Mouse (Mus musculus): ENCODE data around the gene Snrpd2.

The Snrpd2 gene

GRCm38 (mm10) chr7:19178035-19178434 is 28.5 kb downstream of the Snrpd2 start:
- DNase-seq (ENCODE audit: low spot score in 2 of 2), result no peak

- DNase-seq (ENCODE audit: low spot score in 2 of 2), result peak; percentile 58 to 79
These were observed 29.0 kb downstream of the Snrpd2 start for GRCm38 (mm10) chr7:19178443-19179092.

GRCm38 (mm10) chr7:19179173-19179572 is 29.7 kb downstream of the Snrpd2 start:
- peak in 1 of 2 experiments; percentile 45 for DNase-seq (ENCODE audit: low spot score in 2 of 2)

GRCm38 (mm10) chr7:19179936-19180335 is 30.4 kb downstream of the Snrpd2 start:
- DNase-seq (ENCODE audit: low spot score in 2 of 2), result no peak

GRCm38 (mm10) chr7:19180862-19181429 is 31.4 kb downstream of the Snrpd2 start:
- DNase-seq (ENCODE audit: low spot score in 2 of 2), result peak; percentile 23 to 43

GRCm38 (mm10) chr7:19184250-19184649 is 34.7 kb downstream of the Snrpd2 start:
- no peak for DNase-seq (ENCODE audit: low spot score in 2 of 2)

GRCm38 (mm10) chr7:19184758-19185157 is 35.2 kb downstream of the Snrpd2 start:
- no peak for DNase-seq (ENCODE audit: low spot score in 2 of 2)

GRCm38 (mm10) chr7:19194676-19195075 is 45.2 kb downstream of the Snrpd2 start:
- DNase-seq (ENCODE audit: low spot score in 2 of 2), result no peak

- DNase-seq (ENCODE audit: low spot score in 2 of 2), result peak; percentile 21 to 50
These were observed 47.2 kb downstream of the Snrpd2 start for GRCm38 (mm10) chr7:19196676-19197075.

GRCm38 (mm10) chr7:19197985-19198384 is 48.5 kb downstream of the Snrpd2 start:
- peak in 1 of 2 experiments; percentile 59 for DNase-seq (ENCODE audit: low spot score in 2 of 2)

GRCm38 (mm10) chr7:19201660-19202059 is 52.1 kb downstream of the Snrpd2 start:
- DNase-seq (ENCODE audit: low spot score in 2 of 2), result no peak

GRCm38 (mm10) chr7:19202065-19202850 is 52.7 kb downstream of the Snrpd2 start:
- no peak for DNase-seq (ENCODE audit: low spot score in 2 of 2)
